Mouse (Mus musculus) stomach, embryonic 16.5 days (tissue): Measurements from ENCODE around the gene Rhag. TPM values are rescaled to one million over a fixed set of nuclear protein-coding genes. Genes with fewer than 3 reads are reported as not detected.

Source experiments
- ATAC-seq: fragments of 200-750 bp; cut with Nextera tagmentation; 2 replicates; pipeline ENCODE4 v1.8.0; 2017; ENCODE audit warnings: moderate number of reproducible peaks, moderate TSS enrichment; ENCODE audit not compliant: insufficient read depth, low FRiP score
- H3K27ac ChIP-seq: fragments of 300-500 bp; sonication (generic); 2 replicates; pipeline ENCODE4 v1.5.1; 2014; ENCODE audit warnings: low read length
- H3K27me3 ChIP-seq: fragments of 300-500 bp; sonication (generic); 2 replicates; pipeline ENCODE4 v1.6.1; 2014; ENCODE audit warnings: low read length, control low read depth, mixed read lengths; ENCODE audit not compliant: control insufficient read depth, insufficient read depth
- H3K36me3 ChIP-seq: fragments of 300-500 bp; sonication (generic); 2 replicates; pipeline ENCODE4 v1.6.1; 2014; ENCODE audit warnings: low read length; ENCODE audit not compliant: control insufficient read depth, insufficient read depth
- H3K4me1 ChIP-seq: fragments of 300-500 bp; sonication (generic); 2 replicates; pipeline ENCODE4 v1.6.1; 2014; ENCODE audit warnings: low read length, control low read depth, mixed read lengths; ENCODE audit not compliant: control insufficient read depth, insufficient read depth
- H3K4me2 ChIP-seq: fragments of 300-500 bp; sonication (generic); 2 replicates; pipeline ENCODE4 v1.6.1; 2014; ENCODE audit warnings: low read depth, low read length, mixed read lengths
- H3K4me3 ChIP-seq: fragments of 300-500 bp; sonication (generic); replicated peaks from 2 replicates; pipeline ENCODE4 v1.5.1; 2014; ENCODE audit warnings: mild to moderate bottlenecking, low read length
- H3K9ac ChIP-seq: fragments of 300-500 bp; sonication (generic); 2 replicates; pipeline ENCODE4 v1.6.1; 2014; ENCODE audit warnings: low read length
- H3K9me3 ChIP-seq: fragments of 300-500 bp; sonication (generic); replicated peaks from 2 replicates; pipeline ENCODE4 v1.6.1; 2016; ENCODE audit warnings: low read length, control low read depth; ENCODE audit not compliant: control insufficient read depth
- WGBS: fragments of 180-500 bp; shearing (Covaris S2); extraction: QIAGEN DNeasy Blood & Tissue Kit; methylation state at CpG from one replicate; pipeline ENCODE4 v1.1.7; 2014; 5-methylcytosine and 5-hydroxymethylcytosine counted together
- polyA plus RNA-seq: library from polyadenylated mRNA; unstranded; fragments of >200 nt; fragmentation: Nextera tagmentation; extraction: Ambion mirVana; gene quantifications from 2 replicates; pipeline ENCODE4 v1.2.1, GENCODE M21; 2015

The Rhag gene
- polyA plus RNA-seq, 1 experiment from 2014 or later: 10.6 TPM

GRCm38 (mm10) chr17:40811560-40811959 is 634 bp downstream of the Rhag start:
- Histone ChIP-seq H3K4me2 (no peak overlapping the region), H3K27ac (no peak overlapping the region), H3K36me3 (no peaks in the 10 kb centered on the region), H3K4me3 (no peak overlapping the region), H3K9me3 (no peaks in the 10 kb centered on the region), H3K27me3 (no peaks in the 10 kb centered on the region), H3K9ac (no peak overlapping the region), H3K4me1 (no peaks in the 10 kb centered on the region)
- no peak for ATAC-seq
- WGBS: 81% methylated on average over 1 of the region's 1 CpGs

- ATAC-seq: no peak
- Histone ChIP-seq H3K27me3 (no peaks in the 10 kb centered on the region), H3K4me3 (no peak overlapping the region), H3K9ac (no peak overlapping the region), H3K27ac (no peak overlapping the region), H3K36me3 (no peaks in the 10 kb centered on the region), H3K4me1 (no peaks in the 10 kb centered on the region), H3K4me2 (no peak overlapping the region), H3K9me3 (no peaks in the 10 kb centered on the region)
- WGBS: 66% methylated on average over 2 of the region's 2 CpGs
These were observed 1.3 kb downstream of the Rhag start for GRCm38 (mm10) chr17:40812259-40812658.

DNA sequence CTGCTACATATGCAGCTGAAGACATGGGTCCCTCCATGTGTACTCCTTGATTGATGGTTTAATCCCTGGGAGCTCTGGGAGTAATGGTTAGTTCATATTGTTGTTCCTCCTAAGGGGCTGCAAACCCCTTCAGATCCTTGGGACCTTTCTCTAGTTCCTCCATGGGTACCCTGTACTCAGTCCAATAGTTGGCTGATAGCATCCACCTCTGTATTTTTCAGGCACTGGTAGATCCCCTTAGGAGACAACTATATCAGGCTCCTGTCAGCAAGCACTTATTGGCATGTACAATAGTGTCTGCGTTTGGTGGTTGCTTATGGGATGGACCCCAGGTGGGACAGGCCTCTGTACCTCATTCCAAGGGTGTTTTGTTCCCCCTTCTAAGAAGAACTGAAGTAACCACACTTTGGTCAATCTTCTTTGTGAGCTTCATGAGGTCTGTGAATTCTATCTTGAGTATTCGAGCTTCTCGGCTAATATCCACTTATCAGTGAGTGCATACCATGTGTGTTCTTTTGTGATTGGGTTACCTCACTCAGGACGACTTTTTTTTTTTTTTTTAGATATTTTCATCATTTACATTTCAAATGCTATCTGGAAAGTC is 6.5 kb downstream of the Rhag start:
- no peak for ATAC-seq
- Histone ChIP-seq H3K9me3 (no peaks in the 10 kb centered on the region), H3K4me3 (no peak overlapping the region), H3K36me3 (no peaks in the 10 kb centered on the region), H3K9ac (no peak overlapping the region), H3K4me1 (no peaks in the 10 kb centered on the region), H3K27me3 (no peaks in the 10 kb centered on the region), H3K4me2 (no peak overlapping the region), H3K27ac (no peak overlapping the region)
- 62% methylated on average over 4 of the region's 4 CpGs for WGBS

GRCm38 (mm10) chr17:40821477-40821876 is 10.6 kb downstream of the Rhag start:
- no peaks in the 10 kb centered on the region for H3K27me3 ChIP-seq
- H3K4me2 ChIP-seq: no peak overlapping the region
- no peaks in the 10 kb centered on the region for H3K9me3 ChIP-seq
- no peak overlapping the region for H3K9ac ChIP-seq
- H3K27ac ChIP-seq: no peak overlapping the region
- 65% methylated on average over 9 of the region's 9 CpGs for WGBS
- peak; percentile 60 for ATAC-seq
- H3K4me3 ChIP-seq: no peak overlapping the region
- no peaks in the 10 kb centered on the region for H3K4me1 ChIP-seq
- H3K36me3 ChIP-seq: no peaks in the 10 kb centered on the region

- no peak overlapping the region for H3K9ac ChIP-seq
- H3K4me2 ChIP-seq: no peak overlapping the region
- no peaks in the 10 kb centered on the region for H3K27me3 ChIP-seq
- 14% methylated on average over 4 of the region's 4 CpGs for WGBS
- no peaks in the 10 kb centered on the region for H3K4me1 ChIP-seq
- H3K4me3 ChIP-seq: no peak overlapping the region
- no peak overlapping the region for H3K27ac ChIP-seq
- H3K36me3 ChIP-seq: no peaks in the 10 kb centered on the region
- H3K9me3 ChIP-seq: no peaks in the 10 kb centered on the region
- no peak for ATAC-seq
These were observed 12.9 kb downstream of the Rhag start for GRCm38 (mm10) chr17:40823817-40824216.

DNA sequence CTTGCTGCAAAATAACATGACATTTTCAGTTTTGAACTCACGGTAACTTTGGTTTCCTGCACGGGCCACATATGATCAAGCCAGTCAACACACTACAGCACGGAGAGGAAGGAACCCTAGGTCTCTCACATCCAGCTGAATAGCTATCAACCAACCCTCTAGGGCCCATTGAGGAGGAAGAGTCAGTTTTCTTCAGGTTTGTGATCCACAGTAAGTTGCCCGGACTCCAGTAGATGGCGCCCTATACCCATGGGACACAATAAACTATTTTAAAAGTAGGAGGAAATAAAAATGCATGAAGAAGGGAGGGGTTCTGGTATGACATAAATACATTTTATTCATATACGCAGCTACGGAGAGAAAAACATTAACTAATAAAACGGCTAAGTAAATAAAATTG is 13.6 kb downstream of the Rhag start:
- Histone ChIP-seq H3K27ac (no peak overlapping the region), H3K27me3 (no peaks in the 10 kb centered on the region), H3K4me2 (no peak overlapping the region), H3K9me3 (no peaks in the 10 kb centered on the region), H3K4me3 (no peak overlapping the region), H3K9ac (no peak overlapping the region), H3K36me3 (no peaks in the 10 kb centered on the region), H3K4me1 (no peaks in the 10 kb centered on the region)
- no peak for ATAC-seq
- 58% methylated on average over 8 of the region's 8 CpGs for WGBS

DNA sequence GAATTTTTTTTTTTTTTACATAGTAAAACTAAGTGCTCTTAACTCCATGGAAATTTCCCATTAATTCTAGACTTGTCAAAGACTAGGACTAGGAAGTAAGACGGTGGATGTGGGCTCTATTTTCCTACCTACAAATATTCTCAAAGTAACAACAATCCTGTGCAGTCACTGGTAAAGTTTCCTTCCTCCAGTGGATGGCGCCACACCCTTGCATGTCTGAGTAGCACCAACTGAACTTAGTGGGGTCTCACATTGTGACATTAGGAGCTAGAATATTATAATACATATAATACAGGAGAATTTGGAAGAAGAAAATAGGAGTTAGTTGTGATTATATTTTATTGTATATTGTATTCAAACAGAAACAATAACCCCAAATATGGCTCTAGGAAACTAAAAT is 20.9 kb downstream of the Rhag start:
- no peak overlapping the region for H3K4me3 ChIP-seq
- no peak overlapping the region for H3K9ac ChIP-seq
- no peak for ATAC-seq
- 39% methylated on average over 2 of the region's 2 CpGs for WGBS
- H3K27ac ChIP-seq: no peak overlapping the region
- H3K9me3 ChIP-seq: no peaks in the 10 kb centered on the region
- no peak overlapping the region for H3K4me2 ChIP-seq
- H3K36me3 ChIP-seq: no peaks in the 10 kb centered on the region
- H3K27me3 ChIP-seq: no peaks in the 10 kb centered on the region
- no peaks in the 10 kb centered on the region for H3K4me1 ChIP-seq

GRCm38 (mm10) chr17:40837308-40837707 is 26.4 kb downstream of the Rhag start:
- Histone ChIP-seq H3K27me3 (no peaks in the 10 kb centered on the region), H3K4me2 (no peak overlapping the region), H3K27ac (no peak overlapping the region), H3K4me3 (no peak overlapping the region), H3K9ac (no peak overlapping the region), H3K36me3 (no peaks in the 10 kb centered on the region), H3K4me1 (no peaks in the 10 kb centered on the region), H3K9me3 (no peaks in the 10 kb centered on the region)
- 0 out of 2 replicates have a peak, but pooled peaks have one; percentile 58 for ATAC-seq

- Histone ChIP-seq H3K36me3 (no peaks in the 10 kb centered on the region), H3K27ac (no peak overlapping the region), H3K4me3 (no peak overlapping the region), H3K9me3 (no peaks in the 10 kb centered on the region), H3K9ac (no peak overlapping the region), H3K4me2 (no peak overlapping the region), H3K4me1 (no peaks in the 10 kb centered on the region), H3K27me3 (no peaks in the 10 kb centered on the region)
- ATAC-seq: no peak
These were observed 44.1 kb downstream of the Rhag start for GRCm38 (mm10) chr17:40855065-40855464.
